Mouse (Mus musculus) E14TG2a.4 (cell line): ENCODE data around the gene Ptprn2.

Experiments
- CTCF ChIP-seq: conservative IDR thresholded peaks from 2 replicates; pipeline ENCODE4 v1.5.1; 2014; ENCODE audit warnings: low read length
- NANOG ChIP-seq: IDR thresholded peaks from 2 replicates; pipeline ENCODE4 v1.6.1; 2014; ENCODE audit warnings: borderline replicate concordance, low read length, mixed read lengths

GRCm38 (mm10) chr12:116637498-116637897 lies 152.0 kb downstream of the Ptprn2 start:
- TF ChIP-seq CTCF (no peak), NANOG (no peak)
